In genomic region chr10:84395259-84395658, GRCm38 (mm10) we compare ENCODE assay signal across 17 mouse cellular contexts. TPM values are rescaled to one million over a fixed set of nuclear protein-coding genes. Genes with fewer than 3 reads are reported as not detected.
DNase-seq lines count a peak whose midpoint lies in the region; ATAC-seq and TF ChIP-seq lines count a peak whose summit lies in the region.
"Had no signal": no experiment of that assay in that cellular context is flagged by ENCODE, and none has a peak within 500 bp of the region (broad histone marks: within the 10 kb centered on the region; RNA-seq: fewer than 3 reads in every experiment).

No protein-coding gene starts in this region.

- TF ChIP-seq CTCF in gastrocnemius, adult 2 months (IDR thresholded peaks at IDR 0.05): no peak
- no peak for TF ChIP-seq CTCF in left cerebral cortex, adult 2 months (IDR thresholded peaks at IDR 0.05)

- no peak overlapping the region for H3K9ac ChIP-seq in heart, embryonic 14.5 days (ENCODE audit: low read length)
- H3K9ac ChIP-seq: liver, postnatal 0 days; midbrain, embryonic 15.5 days had no signal

- H3K36me3 ChIP-seq in heart, embryonic 14.5 days (ENCODE audit: control insufficient read depth, insufficient read depth, low read length): peaks cover 36% of the 10 kb centered on the region
- H3K36me3 ChIP-seq: G1E; midbrain, embryonic 15.5 days had no signal

- H3K9me3 ChIP-seq in heart, embryonic 14.5 days (ENCODE audit: control insufficient read depth, low read length): no peaks in the 10 kb centered on the region
- H3K9me3 ChIP-seq: midbrain, embryonic 15.5 days had no signal

- H3K27ac ChIP-seq in gastrocnemius, adult 2 months: peak overlapping the region; percentile 86
- H3K27ac ChIP-seq in heart, embryonic 14.5 days (replicated peaks in 1 of 2; ENCODE audit: control insufficient read depth in 1 of 2, insufficient read depth in 1 of 2, low read depth in 2 of 2, low read length in 2 of 2): peak overlapping the region; percentile 68 to 73
- H3K27ac ChIP-seq in left cerebral cortex, adult 2 months: peak overlapping the region; percentile 82
- H3K27ac ChIP-seq: midbrain, embryonic 15.5 days had no signal

- no peaks in the 10 kb centered on the region for H3K27me3 ChIP-seq in heart, embryonic 14.5 days (ENCODE audit: control insufficient read depth, insufficient read depth, low read length)
- H3K27me3 ChIP-seq: midbrain, embryonic 15.5 days had no signal

- no peak for ATAC-seq in heart, embryonic 14.5 days (ENCODE audit: insufficient number of reproducible peaks, insufficient read depth, low FRiP score, low read depth)
- ATAC-seq in hematopoietic stem cell, adult 5-6 weeks (replicated peaks in 1 of 2; ENCODE audit: insufficient read depth in 1 of 2, low FRiP score in 2 of 2, low TSS enrichment in 1 of 2, low read depth in 1 of 2, poor library complexity in 2 of 2, severe bottlenecking in 2 of 2): peak; percentile 41 to 59; a peak in 3 of 4 replicates
- ATAC-seq: activated CD4-positive, CD25-positive, alpha-beta regulatory T cell, adult 4 months; liver, postnatal 0 days; midbrain, embryonic 15.5 days had no signal

- intact Hi-C loops in gastrocnemius, adult 2 months (cut with DNase I): loop anchor here (5.0 kb wide), 1 partner anchor 42 kb away; no protein-coding TSS in a partner anchor
- intact Hi-C loops in gastrocnemius, postnatal 14 days (cut with DNase I; ENCODE audit: low total_unique reads): no loop called here
- intact Hi-C loops in left cerebral cortex, adult 2 months (cut with DNase I): no loop called here

- WGBS in heart, embryonic 14.5 days: 30% methylated on average over 5 of the region's 5 CpGs

- peak; percentile 12 for DNase-seq in gastrocnemius, adult 2 months
- DNase-seq in gastrocnemius, postnatal 14 days: no peak
- no peak for DNase-seq in heart, adult 8-10 months (ENCODE audit: low spot score)
- DNase-seq in left cerebral cortex, adult 2 months (ENCODE audit: extremely low spot score in 1 of 2, low spot score in 2 of 2): no peak
- no peak for DNase-seq in left cerebral cortex, adult 11 months (ENCODE audit: low spot score)
- DNase-seq in layer of hippocampus, adult 9-11 months: no peak
- DNase-seq: adrenal gland, postnatal 10 days; embryo, embryonic 11 days; liver, postnatal 0 days; spleen, adult 18-20 months; thymus, adult 2 months had no signal

- H3K4me3 ChIP-seq in gastrocnemius, adult 2 months: no peak overlapping the region
- no peak overlapping the region for H3K4me3 ChIP-seq in heart, embryonic 14.5 days (ENCODE audit: control insufficient read depth in 1 of 2, insufficient read depth in 1 of 2, low read depth in 1 of 2, low read length in 2 of 2)
- no peak overlapping the region for H3K4me3 ChIP-seq in left cerebral cortex, adult 2 months
- H3K4me3 ChIP-seq: midbrain, embryonic 15.5 days; myocyte had no signal

- peak overlapping the region; percentile 19; the same call in 1 of the 2 replicates for H3K4me2 ChIP-seq in heart, embryonic 14.5 days (ENCODE audit: low read length)
- H3K4me2 ChIP-seq: midbrain, embryonic 15.5 days had no signal

- peaks cover 53 to 70% of the 10 kb centered on the region in 2 experiments for H3K4me1 ChIP-seq in heart, embryonic 14.5 days (ENCODE audit: control insufficient read depth in 2 of 2, insufficient read depth in 2 of 2, low read length in 2 of 2)

RNA-seq across cellular contexts. Expression of gene Nuak1, which starts 45.1 kb away (rescaled TPM):
- 10 to 100 TPM; 21.4 to 31.0 TPM for total RNA-seq in gastrocnemius, adult 2 months (2021)
- total RNA-seq in gastrocnemius, postnatal 14 days (2021): 10 to 100 TPM; 12.1 to 15.0 TPM
- 2.6 and 3.4 TPM in 2 replicates for polyA plus RNA-seq in heart, embryonic 14.5 days (2014; fragmentation: Nextera tagmentation; extraction: Ambion mirVana)
- total RNA-seq in heart, adult 8-10 months (2022): 10 to 100 TPM; 23.9 to 43.8 (median 34.0) TPM
- 10 to 100 TPM; 72.9 to 87.5 TPM for total RNA-seq in left cerebral cortex, adult 2 months (2021)
- total RNA-seq in hematopoietic stem cell, adult 5-6 weeks (2017): 0.40 and 1.1 TPM in 2 replicates
- polyA plus RNA-seq: activated CD4-positive, CD25-positive, alpha-beta regulatory T cell, adult 4 months; G1E had no signal
